Mouse (Mus musculus): Measurements from ENCODE around the gene Krt39.

DNA sequence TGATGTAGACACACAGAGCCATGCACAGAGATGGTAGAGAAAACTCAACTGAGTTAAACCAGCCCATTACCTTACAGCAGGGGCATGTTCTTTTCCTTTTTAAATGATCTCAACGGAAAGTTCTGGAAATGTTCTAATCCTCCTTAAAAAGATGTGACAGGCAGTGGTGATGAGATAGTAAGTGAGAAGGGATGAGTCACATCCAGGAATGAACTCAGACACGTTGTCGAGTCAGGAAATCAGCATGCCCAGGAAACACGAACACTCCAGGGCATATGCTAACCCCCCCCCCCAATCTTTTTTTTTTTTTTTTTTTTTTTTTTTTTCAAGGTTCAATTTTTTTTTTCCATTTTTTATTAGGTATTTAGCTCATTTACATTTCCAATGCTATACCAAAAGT, 48.7 kb downstream of the Krt39 start:
- TF ChIP-seq POLR2A (IDR thresholded peaks at IDR 0.05; ENCODE audit: low read depth, low read length) = no peak
- TF ChIP-seq CTCF (IDR thresholded peaks at IDR 0.05; ENCODE audit: borderline replicate concordance, insufficient read depth, low read length) = no peak

Data from embryonic fibroblast, embryonic 13.5 days (primary cell).